Mouse (Mus musculus): ENCODE measurements around the gene Gm10959.
"Not testable (repeated sequence)": the region's sequence is repeated elsewhere in the genome, so short reads cannot be mapped to it uniquely, and the experiment has no call there.

The Gm10959 gene

DNA sequence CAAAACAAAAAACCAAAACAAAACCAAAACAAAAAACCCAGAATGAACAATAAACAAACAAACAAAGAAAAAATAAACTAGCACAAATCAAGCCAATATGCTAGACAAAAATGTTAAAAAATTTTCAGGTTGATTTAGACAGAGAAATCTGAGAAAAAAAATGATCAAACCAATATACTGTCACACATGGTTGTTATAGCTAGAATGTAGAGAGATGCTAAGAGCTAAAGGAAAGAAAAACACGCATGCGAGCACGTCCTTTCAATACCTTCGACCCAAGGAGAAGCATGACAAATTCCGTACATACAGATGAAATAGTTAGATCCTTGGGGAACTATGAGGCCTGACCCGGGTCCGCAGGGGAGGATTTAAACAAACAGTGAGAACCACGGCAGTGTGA, at the start of gene Gm10959:
Gm10959 (minus strand) TSS at position 101 of the 400 bp plus-strand sequence.
- no peak for DNase-seq (ENCODE audit: low spot score in 2 of 2)

DNA sequence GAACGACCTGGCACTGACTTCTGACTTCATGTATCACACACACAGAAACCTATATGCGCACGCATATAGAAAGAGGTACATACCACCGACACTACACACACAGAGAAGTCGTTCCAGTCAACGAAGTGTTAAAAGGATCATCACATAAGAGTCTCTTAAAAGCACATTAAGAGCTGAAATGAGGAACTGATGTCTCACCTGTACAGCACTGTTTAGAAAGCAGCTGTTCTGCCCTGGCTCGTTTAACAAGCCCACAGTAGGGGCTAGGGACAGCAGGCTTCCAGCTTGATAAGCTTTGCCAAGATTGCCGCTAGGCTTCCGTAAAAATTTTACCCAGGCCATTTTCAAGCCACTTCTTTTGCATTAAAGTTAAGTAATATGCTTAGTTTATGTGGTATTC, 49.2 kb upstream of the Gm10959 start:
- no peak for DNase-seq (ENCODE audit: low spot score in 2 of 2)

DNA sequence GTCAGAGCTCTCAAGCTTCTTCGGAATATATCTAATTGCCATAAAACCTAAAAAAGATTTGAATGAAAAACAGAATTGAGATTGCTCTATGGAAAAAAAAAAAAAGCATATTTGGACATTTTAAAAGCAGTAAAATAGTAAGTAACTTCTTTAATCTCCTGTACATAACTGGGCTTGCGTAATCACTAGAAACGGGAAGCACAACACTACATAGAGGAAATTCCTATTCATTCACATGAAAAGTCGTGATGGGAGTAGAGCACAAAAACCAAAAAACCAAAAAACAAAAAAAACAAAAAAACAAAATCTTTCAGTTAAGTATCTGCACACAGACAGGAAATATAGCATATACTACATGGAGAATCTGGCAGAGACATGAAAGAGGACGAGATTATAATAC, 45.1 kb upstream of the Gm10959 start:
- no peak for DNase-seq (ENCODE audit: low spot score in 2 of 2)

DNA sequence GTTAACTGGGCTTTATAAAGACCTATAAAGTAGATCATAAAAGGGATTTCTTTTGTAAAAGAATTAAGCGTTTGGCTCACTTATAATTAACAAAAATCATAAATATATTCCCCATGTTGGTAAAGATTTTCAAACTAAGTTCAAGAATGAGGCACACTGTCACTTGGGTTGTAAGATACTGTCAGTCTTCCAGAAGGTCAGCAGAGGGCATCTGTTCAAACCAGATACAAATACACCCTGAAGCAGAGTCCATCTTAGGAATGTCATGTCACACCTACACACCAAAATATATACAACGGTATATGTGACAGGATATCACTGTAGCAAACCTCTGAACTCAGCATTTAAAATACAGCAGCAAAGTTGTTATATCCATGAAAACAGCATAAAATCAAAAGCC, 31.0 kb upstream of the Gm10959 start:
- no peak for DNase-seq (ENCODE audit: low spot score in 2 of 2)

DNA sequence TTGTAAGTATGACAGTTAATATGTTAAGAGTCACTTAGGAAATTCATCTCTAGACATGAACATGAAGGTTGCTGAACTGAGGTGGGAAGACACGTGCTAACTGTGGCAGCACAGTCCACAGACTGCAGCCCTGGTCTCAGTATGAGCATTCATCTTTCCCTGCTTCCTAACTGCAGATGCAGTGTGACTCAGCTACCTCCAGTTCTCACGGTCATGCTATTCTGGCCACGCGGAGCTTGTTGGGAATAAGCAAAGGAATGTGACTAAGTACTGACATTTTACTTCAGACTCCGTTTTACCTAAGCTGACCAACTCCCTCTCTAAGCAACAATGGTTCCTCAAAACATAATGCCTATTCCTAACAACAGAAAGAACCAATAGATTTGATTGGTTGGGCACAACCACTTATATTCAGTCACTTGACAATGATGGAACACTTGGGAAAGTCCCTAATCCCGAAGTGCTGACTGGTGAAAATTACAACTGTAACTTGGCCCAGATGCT, 24.3 kb upstream of the Gm10959 start:
- no peak for DNase-seq (ENCODE audit: low spot score in 2 of 2)

DNA sequence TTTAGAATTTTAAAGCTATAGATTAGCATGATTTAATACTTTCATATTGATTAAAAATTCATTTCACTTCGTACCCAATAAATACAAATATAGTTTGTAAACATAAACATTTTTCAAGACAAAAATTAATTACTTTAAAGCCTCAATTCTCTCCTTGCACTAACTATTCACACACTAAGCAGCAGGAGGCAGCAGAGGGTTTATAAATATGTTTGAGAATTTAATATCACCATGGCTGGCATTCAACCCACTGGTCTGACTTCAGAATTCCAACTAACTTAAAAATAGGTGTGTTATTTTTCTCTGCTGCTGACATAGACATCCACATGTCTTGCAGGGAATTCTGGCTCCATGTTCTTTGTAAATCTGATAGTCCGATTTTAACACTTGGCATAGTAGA, 20.1 kb upstream of the Gm10959 start:
- DNase-seq (ENCODE audit: low spot score in 2 of 2), result peak in 1 of 2 experiments; percentile 17

DNA sequence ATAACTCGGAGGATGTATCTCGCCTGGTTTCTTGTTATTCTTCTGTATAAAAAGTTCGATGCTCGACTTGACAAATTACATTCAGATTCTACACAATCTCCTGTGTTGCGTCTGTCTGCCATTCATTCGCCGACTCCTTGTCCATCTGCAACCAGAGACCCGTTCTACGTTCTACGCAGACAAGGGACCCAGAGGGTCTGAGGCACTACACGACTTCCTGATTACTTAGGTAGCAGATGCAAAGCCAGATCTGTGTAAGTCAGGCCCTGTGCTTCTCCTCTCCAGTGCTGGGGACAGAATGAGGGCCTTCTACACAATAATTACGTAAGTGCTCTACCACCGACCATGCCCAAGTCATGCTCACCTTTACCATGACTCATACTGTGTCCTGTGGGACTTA, 18.0 kb upstream of the Gm10959 start:
- not testable (repeated sequence) for DNase-seq (ENCODE audit: low spot score in 2 of 2)

DNA sequence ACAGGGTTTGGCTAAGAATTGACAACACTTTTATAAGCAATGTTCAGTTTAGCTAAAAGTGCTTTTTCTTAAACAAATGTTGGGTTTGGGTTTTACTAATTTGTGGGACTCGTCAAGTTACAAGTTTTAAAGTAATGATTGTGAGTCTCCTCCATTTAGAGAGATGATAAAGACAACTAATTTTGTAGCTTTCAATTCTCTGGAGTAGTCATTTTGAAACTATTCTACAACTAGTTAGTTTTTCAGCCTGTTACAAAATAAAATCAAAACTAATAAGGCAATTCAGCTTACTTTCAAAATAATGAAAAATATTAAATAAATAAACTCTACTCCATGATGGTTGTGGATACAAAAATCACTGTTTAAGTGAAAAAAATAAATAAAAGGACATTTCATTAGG, 13.3 kb upstream of the Gm10959 start:
- no peak for DNase-seq (ENCODE audit: low spot score in 2 of 2)

DNA sequence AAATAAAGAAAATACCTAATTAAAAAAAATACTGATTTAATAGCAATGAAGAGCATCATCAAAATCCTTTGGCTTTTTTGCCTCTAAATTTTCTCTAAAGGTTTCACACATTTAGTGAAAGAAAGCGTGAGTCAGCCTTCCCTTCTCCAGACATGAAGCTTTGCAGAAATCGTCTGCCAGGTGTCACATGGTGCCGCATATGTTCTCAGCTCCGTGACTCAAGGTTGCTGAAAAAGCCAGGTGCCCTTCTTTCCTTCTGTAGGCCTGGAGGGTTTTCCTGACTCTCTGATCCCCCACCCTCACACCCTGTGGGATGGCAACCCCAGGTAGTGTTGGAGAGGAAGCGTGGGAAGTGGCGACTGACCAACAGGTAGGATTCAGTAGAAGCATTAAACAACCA, 10.6 kb upstream of the Gm10959 start:
- no peak for DNase-seq (ENCODE audit: low spot score in 2 of 2)

DNA sequence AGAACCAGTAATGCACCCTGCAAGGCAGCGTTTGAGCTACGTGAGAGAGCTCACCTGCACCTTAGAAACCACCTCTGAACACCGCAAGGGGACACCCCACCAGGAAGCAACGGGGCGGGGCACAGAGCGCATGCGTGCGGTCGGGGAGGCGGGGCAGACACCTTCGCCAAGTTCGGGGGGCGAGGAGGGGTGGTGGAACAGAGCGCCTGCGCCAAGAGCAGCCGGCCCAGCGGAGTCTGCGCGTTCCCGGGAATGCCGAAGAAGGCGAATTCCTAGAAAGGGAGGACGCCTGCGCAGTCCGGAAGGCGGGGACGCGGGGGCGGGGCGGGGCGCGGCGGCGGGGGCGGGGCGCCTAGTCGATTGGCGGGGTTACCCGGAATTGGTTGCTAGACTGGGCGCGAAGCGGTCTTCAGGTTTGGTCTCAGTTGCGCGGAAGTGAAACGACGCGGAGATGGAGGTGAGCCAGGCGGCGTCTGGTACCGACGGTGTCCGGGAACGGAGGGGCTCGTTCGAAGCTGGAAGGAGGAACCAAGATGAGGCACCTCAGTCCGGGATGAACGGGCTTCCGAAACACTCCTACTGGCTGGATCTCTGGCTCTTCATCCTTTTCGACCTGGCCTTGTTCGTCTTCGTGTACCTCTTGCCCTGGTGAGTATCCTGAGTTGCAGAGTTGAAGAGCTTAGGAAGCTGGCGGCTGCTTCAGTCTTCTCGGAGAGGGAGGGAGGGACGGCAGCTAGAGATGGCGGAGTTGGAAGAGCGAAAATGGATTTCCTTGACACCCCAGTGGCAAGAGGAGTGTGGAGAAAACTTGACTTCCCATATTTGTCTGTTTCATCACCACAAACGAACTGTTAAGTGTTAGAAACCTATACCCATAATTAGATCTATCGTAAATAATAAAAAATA, 5.1 kb upstream of the Gm10959 start, which contains the start of gene 1810037I17Rik:
1810037I17Rik (plus strand) TSS at position 195 of the 906 bp plus-strand sequence.
- peak; percentile 90 to 93 for DNase-seq (ENCODE audit: low spot score in 2 of 2)

DNA sequence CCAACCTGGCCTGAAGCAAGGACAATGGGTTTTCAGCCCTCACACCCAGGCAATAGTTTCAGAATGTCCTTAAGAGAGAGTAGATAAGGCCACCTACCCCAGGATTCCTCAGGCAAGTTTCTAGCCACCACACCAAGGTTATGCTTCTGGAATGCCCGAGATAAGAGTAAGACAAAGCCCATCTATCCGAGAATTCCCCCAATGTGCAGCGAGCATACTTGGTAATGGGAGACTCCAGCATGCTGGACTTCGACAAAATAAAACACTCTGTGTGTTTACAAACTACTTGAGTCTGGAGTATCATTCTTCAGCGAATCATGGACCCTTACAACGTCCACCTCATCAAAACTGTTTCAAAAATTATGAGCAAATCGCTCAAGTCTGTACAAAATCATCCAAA, 4.0 kb upstream of the Gm10959 start:
- DNase-seq (ENCODE audit: low spot score in 2 of 2), result no peak

DNA sequence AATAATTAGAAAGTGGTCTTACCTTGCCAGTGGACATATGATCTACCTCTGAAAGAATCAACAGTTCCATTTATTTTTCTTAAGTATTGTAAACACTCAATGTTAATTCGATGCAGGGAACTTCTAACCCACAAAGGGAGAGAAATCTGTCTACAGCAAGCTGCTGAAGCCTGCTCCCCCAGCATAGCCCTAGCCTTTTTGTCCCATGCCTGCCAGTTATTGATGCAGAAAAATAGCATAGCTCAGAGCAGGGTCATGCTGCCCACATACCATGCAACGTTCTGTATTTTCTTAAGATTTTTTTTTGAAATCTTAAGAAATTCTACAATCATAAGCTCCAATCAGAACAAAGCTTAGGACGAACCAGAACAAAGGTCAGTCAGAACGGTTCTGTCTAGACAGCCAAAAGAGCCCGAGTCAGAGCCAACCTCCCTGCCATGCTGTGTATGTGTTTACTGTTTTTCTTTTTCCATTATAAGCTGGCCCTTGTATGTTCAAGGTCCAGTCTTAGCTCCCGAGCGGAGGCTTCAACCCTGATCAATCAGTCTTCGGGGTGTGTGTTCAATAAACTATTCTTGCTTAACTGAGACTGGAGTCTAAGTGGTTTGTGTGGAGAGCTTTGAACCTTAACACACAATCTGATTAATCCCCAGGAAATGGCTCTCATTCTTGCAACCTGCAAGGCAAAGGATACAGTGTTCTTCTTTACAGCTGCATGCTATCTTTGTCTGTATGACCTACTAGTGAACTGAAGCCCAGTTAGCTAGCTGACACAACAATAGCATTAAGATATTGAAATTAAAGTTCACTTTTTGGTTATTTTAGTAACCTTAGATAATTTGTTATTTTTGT, 2.7 kb upstream of the Gm10959 start:
- DNase-seq (ENCODE audit: low spot score in 2 of 2), result no peak

DNA sequence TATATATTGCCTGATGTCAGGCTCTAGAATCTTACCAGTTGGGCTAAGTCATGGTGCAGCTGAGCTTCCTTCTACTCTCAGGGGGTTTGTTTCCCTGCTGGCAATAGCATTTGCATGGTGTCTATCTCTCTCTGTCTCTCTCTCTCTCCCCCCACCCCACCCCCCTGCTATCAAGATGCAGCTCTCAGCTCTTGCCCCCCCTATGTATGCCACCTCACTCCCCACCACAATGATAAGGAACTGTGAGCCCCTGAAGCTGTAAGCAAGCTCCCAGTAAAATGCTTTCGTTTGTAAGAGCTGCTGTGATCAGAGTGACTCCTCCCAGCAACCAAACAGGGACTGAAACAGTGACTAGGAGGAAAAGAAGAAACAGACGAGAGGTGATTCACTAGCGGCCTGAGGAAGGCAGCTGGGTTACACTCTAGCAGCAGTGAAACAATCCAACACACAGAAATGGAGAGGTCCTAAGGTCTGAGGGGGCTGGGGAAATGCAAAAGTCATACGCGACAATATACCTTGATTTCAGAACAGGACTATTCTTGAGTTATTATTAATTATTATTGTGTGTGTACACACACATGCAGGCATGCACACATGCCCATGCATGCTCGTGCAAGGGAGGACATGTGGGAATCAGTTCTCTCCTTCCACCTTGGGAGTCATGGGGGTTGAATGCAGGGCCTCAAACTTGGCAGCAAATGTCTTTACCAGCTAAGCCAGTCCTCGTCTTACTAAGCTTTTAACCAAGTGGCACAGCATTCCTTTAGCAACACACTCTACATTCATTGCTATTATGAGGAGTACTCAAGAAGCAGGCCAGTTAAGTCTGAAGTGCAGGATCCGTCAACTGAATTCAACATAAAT, 1.6 kb upstream of the Gm10959 start:
- no peak for DNase-seq (ENCODE audit: low spot score in 2 of 2)

DNA sequence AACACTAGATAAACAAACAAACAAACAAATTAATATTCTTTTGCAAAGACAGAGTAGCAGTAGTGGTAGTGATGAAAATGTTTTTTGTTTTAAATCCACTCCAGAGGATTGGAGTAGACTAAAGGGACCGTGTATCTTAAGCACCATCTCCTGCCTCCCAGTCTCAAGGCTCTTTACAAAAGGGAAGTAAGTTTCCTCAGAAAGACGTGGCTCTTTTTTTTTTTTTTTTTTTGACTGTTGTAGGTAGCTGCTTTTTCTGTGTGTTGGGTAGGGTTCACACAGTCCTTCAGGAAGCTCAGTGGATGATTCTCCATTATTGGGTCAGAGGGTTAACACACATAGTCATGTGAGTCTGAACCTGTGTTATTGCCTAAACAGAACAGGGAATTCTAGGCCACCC, 488 bp downstream of the Gm10959 start:
- no peak for DNase-seq (ENCODE audit: low spot score in 2 of 2)

DNA sequence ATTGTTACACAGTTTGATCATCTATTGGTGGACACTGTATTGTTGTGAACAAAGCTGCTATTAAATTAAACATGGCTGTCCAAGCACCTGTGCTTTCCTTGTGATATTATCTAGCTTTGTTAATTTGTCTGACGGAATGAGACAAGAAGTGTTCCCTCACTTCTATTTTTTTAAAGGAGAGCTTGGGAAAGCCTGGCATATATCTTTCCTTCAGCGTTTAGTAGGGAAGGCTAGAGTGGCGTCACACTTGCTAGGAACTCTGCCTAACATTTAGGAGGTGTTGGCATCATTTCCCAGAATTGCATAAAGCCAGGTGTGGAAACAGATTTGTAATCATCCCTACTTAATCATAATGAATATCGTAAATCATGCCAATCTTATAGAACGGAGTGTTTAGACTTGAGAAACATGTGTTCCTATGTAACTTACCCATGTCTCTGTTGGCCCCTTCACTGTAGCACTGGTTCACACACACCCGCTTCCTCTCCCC, 2.9 kb downstream of the Gm10959 start:
- no peak for DNase-seq (ENCODE audit: low spot score in 2 of 2)

DNA sequence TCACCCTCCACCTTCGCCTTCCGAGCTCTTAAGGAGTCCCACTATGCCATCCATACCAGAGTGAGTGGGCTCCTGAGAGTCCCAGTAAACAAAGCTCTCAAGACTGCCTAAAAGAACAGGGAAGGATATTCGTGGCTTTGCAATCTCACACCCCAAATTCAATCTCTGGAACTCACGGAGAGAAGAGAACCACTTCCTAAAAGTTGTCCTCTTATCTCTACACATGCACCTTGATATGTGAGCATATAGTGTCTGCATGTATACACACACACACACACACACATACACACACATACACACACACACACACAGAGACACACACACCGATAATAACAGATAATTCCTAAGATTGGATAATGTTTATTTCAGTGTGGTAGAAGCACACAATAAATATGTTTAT, 3.7 kb downstream of the Gm10959 start:
- DNase-seq (ENCODE audit: low spot score in 2 of 2), result no peak

DNA sequence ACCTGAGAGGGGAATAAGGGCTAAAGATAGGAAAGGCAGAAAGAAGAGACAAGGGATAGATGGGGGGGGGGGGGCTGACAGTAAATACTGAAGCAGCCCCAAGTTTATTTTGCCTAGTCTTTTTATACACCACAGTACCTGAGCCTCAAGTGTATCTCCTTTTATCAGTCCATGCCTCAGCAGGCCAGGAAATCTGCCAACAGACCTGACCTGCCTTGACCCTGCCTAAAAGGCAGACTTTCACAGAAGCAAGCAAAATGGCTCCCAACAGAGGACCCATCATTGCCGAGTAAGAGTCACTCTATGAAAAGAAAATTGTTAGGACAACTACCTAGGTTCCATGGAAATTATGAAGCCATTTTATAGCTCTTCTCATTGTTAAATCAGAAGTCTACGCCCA, 11.3 kb downstream of the Gm10959 start:
- no peak for DNase-seq (ENCODE audit: low spot score in 2 of 2)

DNA sequence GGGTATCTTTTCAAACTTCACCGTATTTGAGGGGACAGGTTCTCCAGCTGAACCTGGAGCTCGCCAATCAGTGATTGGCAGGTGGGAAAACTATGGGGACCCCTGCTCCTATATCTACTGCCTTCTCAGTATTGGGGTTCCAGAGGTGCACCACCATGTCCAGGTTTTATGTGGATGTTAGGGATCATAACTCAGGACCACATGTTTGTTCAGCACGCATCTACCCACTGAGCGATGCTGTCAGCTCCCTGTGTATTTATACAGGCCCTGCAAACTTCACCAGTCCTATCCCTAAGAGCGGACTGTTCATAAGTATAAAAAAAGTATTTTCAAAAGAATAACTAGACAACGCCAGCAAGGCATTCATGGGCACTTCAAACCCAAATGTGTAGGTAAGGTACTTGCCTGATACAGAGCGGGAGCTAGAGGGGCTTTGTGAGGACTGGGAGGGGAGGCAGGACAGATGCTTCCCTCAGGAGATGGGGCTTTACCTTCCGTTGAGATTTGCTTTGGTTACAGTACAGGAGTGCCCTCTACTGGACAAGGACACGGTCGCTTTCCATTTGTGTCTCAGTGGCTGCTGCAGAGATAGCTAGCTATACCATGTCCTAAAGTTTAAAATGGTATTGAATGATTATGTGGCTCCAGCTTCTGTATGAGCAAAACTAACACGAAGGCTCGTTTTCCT, 15.3 kb downstream of the Gm10959 start:
- no peak for DNase-seq (ENCODE audit: low spot score in 2 of 2)

DNA sequence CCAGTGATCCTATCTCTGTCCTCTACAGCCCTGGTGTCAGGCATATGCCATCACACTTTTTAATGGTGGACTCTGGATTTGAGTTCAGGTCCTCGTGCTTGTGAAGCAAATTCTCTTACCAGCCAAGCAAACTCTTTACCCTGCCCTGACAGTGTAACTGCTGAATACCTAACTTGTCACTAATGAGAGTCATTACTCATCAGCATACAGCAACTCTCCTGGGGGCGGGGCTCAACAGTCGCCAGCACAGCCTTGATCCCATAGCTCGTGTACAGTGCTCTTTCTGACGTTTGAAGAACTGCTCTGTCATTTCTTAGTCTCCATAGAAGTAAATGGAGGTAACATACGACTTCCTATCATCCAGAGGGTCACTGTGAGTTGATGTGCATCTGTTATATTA, 20.9 kb downstream of the Gm10959 start:
- DNase-seq (ENCODE audit: low spot score in 2 of 2), result no peak

DNA sequence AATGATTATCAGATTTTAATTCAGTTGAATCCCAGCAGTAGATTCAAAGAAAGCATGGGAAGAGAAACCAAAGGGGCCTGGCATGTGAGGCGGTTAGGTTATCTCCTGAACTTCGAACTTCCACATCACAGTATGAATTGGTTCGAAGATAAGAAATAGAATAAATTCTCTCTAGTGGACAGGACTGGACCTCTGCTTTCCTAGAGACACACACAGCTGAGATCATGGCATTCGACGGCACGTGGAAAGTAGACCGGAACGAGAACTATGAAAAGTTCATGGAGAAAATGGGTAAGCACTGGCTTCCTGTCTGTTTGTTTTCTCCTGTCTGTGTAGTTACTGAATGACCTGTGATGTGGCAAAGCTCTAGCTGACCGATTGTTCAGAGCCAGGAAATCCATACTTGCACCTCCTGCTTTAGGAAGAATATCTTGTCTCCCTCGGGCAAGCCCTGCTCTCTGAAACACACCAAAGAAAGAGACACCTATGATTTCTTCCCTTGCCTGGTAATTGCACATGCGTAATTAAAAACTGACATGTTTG, 23.9 kb downstream of the Gm10959 start:
- DNase-seq (ENCODE audit: low spot score in 2 of 2), result no peak

DNA sequence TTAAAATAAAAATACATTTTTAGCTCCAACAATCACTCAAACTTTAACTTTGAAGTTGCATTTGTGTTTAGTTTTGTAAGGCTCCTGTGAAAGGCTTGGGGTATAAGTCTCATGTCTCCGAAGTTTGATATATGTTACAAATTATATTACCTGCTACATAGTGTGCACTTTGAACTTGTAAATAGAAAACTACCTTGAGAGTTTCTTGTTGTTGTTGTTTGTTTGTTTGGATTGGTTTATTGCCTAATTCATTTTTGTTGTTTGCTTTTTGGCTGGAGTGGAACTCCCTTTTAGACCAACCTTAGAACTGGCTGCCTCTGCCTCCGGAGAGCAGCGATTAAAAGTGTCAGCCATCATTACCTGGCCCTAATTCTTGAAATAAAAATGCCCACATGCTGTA, 24.4 kb downstream of the Gm10959 start, which contains the start of gene Fabp2:
Fabp2 (plus strand) TSS at position 301 of the 400 bp plus-strand sequence.
- no peak for DNase-seq (ENCODE audit: low spot score in 2 of 2)

Measured in natural killer cell, adult 2 months (primary cell).